Mouse (Mus musculus): ENCODE results near the gene Ttc12.

- TF ChIP-seq NELFE (IDR thresholded peaks at IDR 0.05; ENCODE audit: low read depth, low read length): no peak
- no peak for TF ChIP-seq CTCF (conservative IDR thresholded peaks at IDR 0.05 in 1 of 2, IDR thresholded peaks at IDR 0.05 in 1 of 2; ENCODE audit: low read depth in 2 of 2, low read length in 2 of 2)
- TF ChIP-seq MYC (IDR thresholded peaks at IDR 0.05; ENCODE audit: low read depth, low read length): no peak
- TF ChIP-seq POLR2AphosphoS2 (IDR thresholded peaks at IDR 0.05; ENCODE audit: low read depth, low read length): no peak
- no peak for TF ChIP-seq ZNF384 (IDR thresholded peaks at IDR 0.05; ENCODE audit: low read depth, low read length)
- no peak for TF ChIP-seq E2F4 (IDR thresholded peaks at IDR 0.05; ENCODE audit: insufficient replicate concordance, low read depth, low read length)
- TF ChIP-seq POLR2A (IDR thresholded peaks at IDR 0.05; ENCODE audit: low read depth, low read length): no peak
- no peak for TF ChIP-seq UBTF (IDR thresholded peaks at IDR 0.05; ENCODE audit: low read depth, low read length)
Measured at GRCm38 (mm10) chr9:49452396-49452795, 33.6 kb downstream of the Ttc12 start.
